Mouse (Mus musculus): ENCODE results near the gene Pparg.

The Pparg gene

DNA sequence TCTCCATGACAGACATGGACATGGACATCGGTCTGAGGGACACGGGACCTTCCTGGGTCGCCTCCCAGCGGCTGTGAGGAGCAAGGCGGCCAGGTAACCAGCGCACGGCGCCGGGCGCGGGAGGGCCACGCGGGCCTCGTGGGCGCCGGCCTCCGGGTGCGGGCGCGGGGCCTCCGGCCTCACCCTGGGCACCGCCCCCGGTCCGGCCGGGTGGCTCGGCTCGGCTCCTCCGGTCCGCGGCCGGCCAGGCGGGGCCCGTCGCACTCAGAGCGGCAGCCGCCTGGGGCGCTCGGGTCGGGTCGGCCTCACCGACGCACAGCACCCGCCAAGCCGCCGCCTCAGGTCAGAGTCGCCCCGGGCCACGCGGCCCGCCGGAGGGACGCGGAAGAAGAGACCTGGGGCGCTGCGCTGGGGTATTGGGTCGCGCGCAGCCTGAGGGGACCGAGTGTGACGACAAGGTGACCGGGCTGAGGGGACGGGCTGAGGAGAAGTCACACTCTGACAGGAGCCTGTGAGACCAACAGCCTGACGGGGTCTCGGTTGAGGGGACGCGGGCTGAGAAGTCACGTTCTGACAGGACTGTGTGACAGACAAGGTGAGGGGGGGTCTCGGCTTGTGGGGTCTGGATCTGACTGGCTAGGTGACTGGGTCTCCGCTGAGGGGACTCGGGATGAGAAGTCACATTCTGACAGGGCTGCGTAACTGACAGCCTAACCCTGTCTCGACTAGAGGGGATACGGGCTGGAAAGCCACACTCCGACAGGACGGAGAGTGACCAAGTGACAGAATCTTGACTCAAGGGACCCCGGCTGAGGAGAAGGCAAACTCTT, at the start of gene Pparg:
TSS of gene Pparg (plus strand) at position 176 of the 830 bp plus-strand sequence.
- peak; percentile 70 to 71 for DNase-seq

DNA sequence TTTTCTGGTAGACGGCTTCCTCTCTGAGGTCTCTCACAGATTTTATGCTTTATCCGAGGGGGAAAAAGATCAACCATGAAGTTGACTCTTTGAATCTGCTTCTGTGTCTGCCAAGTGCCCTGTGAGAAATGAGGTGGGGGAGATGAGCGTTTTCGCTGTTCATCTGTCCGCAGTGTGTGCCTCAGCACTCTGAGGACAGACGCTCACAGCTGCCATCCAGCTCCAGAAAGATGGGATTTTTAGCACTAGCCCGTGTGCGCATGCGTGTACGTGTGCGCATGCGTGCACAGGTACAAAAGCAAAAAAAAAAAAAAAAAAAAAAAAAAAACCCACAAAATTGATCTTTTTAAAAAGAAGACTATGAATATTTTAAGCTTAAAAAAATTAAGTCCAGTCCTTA, 48.0 kb upstream of the Pparg start:
- DNase-seq: peak; percentile 72 to 75

DNA sequence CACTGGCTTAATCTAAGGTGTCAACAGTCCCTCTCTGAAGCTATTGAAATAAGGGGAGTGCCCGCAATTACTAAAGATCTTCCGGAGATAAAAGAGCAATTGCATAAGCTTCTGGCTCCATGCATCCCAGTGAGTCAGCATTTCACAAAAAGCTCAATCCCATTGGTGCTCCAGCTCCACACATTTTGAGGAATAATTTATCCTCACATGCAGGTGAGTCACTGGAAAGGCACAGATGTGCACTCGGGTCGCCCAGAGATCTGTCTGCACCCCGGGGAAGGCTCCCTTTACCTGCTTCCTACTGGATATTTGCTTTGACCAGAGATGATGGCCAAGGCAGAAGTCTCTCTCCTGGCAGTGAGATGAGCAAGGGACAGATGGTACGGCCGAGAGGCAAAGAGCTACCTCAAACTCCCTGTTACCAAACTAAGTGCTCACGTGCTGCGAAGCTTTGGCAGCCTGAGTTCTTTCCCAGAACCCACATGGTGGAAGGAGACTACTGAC, 47.5 kb upstream of the Pparg start:
- DNase-seq: peak; percentile 80 to 82

DNA sequence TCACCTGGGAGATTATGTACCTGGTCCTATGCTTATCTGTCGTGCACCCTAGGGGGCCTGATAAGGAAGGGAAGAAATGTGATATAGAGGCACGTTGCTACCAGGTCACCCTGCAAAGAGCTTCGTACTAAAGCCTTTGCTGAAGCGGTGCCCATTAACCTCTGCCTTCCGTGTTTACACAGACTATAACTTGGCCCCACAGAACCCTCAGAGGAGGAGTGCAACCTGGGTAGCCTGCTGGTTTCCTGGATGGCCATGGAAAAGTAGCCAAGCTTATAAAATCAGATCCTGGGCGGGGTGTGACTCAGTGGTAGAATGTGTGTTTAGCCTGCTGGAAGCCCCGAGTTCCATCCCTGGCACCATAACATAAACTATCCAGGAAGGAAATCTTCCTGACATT, 46.8 kb upstream of the Pparg start:
- DNase-seq: peak; percentile 26 to 29

DNA sequence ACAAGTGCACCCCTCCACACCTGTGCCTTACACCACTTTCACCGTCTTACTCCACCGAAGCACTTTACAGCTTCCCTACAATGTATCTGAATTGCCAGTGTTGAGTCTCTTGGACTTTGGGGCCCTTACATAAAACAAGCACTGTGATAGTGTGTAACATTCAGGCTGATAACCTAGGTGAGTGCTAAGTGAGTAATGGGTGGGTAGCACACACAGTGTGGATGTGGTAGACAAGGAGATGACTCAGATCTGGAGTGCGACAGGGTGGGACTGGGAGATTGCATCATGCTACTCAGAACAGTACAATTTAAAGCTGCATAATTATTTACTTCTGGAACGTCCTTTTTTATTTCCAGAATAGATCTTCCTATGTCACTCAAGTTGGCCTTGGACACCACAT, 45.0 kb upstream of the Pparg start:
- no peak for DNase-seq

DNA sequence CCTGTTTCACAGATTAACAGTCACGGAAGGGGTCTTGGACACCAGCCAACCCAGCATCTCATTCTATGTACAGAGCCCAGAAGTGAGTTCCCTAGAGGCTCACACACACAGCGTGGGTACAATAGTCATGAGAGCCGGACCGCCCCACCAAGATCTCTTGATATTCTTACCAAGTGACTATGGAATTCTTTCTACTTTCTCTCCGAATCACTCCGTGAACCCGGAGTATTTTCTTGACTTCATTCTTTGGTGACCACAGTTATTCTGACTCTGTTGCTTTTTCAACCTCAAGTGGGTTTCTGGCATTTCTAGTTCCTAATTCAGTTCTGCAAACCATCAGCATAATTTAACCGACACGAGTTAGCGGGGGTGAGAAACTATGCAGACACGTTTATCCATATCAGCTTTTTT, 43.9 kb upstream of the Pparg start:
- peak; percentile 38 to 57 for DNase-seq

DNA sequence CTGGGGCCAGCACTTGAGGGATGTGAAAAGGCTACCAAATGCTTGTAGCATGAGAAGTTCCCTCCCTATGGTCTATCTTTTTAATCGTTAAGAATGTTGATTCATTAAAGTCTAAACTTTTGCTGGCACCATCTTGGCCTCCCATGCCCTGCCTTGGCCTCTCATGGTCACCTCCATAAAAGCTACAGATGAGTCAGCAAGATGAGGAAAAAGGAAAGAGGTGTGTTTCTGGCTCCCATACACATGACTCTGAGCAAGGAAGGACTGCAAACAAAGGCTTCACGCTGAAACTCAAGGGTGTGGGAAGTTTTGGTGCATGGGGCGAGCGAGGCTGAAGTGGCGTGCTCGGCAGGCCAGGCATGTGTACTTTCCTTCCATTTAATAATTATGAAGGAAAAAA, 41.9 kb upstream of the Pparg start:
- DNase-seq: no peak

DNA sequence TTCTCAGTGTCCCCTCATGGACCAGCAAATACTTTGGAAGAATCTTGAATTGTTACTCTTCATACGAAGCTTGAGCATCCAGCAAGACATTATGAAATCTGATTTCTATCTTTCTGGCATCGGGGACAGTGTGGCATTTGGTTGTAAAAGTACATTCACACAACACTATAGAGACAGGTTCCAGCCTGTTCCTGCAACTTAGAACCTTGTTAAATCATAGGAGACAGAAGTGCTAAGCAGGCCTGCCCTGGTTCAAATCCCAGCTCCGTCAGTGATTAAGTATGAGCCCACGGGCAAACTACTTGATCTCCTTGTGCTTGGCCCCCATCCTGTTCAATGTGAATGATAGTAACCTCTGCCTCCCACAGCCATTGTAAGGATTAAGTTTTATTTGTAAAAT, 41.1 kb upstream of the Pparg start:
- no peak for DNase-seq

DNA sequence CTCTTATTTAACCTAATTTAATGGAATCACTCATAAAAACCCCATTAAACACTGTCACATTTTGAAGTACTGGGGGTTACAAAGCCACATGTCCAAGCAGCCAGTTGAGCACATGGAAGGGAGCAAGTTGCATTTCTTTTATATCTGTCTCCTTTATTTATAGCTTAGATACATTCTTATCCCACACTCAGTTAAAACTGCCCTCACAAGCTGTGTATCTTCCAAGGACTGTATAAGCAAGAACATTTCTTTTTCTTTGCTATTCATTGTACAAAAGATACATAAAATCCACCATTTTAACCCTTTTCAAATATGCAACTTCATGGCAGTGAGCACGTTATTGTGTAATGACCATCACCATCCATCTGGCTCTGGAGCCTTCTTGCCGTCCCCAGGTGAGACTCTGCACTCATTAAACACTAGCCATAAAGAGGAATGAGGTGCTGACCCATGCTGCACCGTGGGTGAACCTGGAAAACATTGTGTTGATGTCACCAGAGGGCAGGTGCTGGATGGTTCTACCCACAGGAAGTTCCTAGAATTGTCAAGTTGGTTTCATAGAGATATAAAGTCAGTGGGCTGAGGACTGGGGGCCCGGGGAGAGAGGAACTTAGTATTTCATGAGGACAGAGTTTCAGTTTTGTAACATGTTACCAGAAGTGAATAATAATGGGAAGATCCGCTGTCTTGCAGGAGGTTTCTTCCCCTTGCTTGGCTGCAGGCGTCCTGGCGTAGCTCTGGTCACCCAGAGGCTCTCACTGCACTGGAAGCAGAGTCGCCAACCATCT, 39.6 kb upstream of the Pparg start:
- DNase-seq: no peak

DNA sequence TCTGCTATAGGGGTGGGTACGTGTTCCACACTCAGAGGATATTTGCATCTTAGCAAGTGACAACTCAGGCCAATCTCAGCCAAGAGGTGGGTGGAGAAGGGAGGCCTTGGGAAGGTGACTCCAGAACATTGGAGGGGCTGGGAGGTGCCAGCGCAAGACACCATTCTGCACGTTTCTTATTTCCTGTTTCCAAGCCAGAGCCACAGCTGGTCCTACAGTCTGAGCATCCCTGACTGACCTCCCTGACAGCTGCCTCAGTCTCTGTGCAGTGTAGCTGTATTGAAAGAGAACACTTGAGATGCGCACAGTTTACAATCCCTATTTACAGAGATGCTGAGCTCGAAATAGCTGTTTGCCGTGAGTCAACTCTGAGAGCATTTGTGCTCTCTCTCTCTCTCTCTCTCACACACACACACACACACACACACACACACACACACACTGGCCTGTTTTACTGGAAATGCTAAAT, 38.8 kb upstream of the Pparg start:
- no peak for DNase-seq

DNA sequence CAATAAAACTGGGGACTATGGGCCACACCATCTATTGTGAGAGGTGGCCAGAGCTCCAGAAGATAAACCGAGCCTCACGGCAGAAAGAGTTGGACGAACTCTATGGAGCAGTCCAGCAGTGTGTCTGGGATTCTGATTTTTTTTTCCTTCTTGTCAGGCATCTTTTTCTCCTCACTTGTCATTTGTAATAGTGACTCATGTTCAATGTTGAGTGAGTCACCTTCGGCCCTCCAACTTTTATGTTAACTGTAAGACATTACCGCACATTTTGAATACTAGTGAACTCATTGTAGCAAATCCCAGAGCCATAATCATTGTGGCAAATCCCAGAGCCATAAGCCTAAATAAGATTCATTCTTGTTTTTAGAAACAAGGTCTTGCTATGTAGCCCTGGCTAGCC, 37.8 kb upstream of the Pparg start:
- no peak for DNase-seq

DNA sequence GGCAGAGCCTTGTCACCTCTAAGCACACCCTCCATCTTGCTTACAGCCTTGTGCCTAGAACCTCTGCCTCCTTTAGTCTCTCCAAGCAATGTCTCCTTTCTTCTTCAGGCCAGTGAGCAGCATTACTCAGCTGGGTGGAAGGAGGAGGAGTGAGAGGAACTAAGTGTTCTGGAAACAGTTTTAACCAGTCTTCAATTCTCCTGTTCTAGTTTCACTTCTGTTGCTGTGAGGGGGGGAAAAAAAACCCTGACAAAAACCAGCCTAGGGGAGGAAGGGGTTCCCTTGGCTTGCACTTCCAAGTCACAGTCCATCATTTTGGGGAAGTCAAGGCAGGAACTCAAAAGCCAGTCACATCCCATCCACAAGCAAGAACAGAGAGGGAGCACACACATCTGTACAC, 29.8 kb upstream of the Pparg start:
- no peak for DNase-seq

DNA sequence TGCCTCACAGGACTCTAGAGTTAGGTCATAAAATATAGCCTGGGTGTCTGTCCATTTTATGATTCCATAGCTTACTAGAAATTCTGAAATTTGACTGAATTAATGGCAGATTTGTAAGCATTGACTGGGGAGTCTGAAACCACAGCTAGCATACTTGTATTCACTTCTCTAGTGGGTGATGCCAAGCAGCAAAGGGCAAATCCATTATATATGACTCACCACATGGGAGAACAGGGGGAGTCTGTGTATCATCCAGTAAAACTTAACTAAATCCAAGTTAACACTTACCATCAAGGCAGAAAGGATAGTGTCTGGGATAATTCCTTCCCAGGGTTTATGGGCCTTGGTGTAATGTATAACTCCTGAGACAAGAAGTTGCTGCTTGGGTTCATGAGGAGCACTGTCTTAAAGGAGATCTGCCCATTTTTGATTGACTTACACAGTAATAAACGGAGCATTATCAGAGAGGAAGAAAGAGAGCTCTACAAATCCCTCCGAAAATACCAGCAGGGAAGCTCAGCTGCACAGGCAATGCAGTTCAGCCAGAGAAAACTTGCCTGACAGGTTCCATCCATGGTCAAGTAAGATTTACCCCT, 27.6 kb upstream of the Pparg start:
- no peak for DNase-seq

DNA sequence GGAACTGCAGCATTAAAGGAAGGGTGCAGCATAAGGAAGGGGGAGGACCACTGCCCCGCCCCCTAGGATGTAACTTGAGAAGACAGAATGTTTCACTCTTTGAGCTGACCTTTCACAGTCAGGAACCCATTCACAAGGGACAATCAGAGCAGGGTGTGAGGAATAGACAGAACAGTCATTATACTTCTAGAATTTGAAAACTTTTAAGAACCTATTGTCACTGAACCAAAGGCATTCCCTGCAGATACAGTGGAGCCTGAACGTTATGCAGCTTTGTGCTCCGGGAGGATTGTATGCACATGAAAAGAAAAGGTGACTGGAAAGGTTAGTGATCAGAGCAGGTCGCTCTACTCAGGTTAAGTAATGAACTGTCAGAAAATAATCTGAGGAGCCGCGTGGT, 25.2 kb upstream of the Pparg start:
- no peak for DNase-seq

DNA sequence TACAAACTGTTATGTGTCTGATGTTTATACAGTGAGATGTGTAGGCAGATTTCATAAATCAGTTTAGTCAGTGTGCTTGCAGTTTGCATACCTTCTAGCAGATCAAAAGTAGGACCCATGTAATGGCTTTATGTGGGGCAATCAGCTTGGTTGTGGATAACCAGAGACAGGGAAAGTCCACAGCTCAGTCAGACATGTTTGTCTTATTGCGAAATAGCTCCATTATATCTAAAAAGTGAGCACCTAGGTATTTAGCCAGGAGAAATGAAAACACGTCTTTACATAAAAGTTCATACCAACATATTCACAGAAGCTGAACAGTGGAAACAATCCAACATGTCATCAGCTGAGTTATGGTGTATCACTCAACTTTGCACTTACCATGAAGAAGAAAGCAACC, 20.7 kb upstream of the Pparg start:
- DNase-seq: no peak

DNA sequence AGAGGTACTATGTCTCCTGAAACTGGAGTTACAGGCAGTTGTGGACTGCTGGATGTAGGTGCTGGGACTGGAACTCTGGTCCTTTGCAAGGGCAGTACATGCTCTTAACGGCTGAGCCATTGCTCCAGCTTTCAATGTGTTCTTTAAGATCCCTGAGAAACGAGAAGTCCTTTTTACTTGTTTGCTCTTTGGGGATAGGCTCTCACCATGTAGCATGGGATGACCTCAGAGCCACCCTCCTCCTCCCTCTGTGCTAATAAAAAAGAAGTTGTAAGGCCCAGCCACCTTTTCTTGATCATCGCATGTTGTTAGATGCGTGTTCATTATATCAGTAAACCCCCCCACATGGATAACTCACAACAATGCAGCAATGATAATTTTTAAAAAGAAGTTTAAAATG, 17.7 kb upstream of the Pparg start:
- no peak for DNase-seq

DNA sequence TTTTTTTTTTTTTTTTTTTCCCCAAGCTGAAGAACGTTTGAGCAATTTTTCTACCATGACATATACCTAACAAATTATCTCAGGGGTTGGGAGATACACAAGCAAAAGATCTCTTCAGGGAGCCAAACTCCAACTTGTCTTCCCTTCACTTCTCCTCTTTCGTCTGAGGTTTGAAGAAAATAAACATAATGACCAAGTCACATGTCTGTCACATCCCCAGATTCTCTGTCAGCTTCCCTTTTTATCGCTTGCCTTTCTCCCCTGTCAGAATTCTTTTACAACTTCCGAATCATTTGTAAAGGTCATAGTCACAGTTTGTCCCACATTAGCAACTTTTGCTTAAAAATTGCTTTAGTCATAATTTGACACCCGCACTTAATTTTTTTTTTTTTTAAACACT, 17.2 kb upstream of the Pparg start:
- no peak for DNase-seq

DNA sequence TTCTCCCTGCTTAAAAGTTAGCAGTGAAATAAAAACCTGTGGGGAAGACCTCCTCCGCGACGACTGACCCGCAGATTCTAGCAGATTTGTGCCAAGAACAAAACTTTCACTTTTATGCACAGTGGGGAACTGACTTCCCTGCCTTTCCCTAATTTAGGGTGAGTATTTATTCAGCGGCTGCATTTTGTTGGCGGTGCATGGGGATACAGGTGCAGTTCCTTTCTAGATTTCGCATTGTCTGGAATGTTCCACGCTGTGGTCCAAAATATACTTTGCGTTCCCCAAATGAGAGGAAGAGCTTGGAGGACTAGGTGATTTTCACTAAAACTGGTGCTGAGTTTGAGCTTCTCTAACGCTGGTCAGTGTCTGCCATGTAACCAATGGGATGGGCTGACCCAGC, 16.6 kb upstream of the Pparg start:
- DNase-seq: no peak

DNA sequence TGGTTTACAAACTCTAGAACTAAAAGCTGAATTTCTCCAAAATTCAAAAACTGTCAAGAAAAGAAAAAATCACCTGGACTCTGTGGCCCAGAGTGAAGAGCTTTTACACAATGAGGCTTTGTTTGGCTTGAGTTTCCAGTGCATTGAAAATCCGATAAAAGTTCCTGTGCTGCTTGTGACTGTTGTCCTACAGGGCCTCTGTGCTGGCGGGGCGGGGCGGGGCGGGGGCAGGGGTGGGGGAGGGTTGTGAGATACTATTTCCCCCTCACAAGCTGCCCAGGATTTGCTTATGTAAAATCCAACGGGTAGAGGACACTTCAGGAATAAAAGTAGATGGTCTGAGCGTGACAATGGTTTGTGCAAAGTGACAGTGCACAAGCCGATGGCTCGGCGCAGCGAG, 16.2 kb upstream of the Pparg start:
- DNase-seq: no peak

DNA sequence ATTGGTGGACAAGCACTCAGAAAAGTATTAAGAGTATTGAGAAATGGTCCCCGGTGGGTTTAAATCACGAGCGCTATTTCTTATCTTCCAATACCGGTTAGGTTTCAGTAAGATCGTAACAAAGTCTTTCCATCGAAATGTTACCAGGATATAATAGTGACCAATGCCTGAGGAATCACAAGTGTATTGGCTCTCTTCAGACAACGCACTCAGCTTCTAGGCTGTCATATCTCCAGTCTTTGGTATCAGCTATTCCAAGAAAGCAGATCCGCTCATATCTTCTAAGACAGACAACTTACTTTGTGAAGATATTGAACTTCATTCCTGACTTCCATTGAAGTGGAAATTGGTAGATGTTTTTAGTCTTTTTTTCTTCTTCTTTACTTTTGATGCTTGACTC, 15.7 kb upstream of the Pparg start:
- DNase-seq: no peak

DNA sequence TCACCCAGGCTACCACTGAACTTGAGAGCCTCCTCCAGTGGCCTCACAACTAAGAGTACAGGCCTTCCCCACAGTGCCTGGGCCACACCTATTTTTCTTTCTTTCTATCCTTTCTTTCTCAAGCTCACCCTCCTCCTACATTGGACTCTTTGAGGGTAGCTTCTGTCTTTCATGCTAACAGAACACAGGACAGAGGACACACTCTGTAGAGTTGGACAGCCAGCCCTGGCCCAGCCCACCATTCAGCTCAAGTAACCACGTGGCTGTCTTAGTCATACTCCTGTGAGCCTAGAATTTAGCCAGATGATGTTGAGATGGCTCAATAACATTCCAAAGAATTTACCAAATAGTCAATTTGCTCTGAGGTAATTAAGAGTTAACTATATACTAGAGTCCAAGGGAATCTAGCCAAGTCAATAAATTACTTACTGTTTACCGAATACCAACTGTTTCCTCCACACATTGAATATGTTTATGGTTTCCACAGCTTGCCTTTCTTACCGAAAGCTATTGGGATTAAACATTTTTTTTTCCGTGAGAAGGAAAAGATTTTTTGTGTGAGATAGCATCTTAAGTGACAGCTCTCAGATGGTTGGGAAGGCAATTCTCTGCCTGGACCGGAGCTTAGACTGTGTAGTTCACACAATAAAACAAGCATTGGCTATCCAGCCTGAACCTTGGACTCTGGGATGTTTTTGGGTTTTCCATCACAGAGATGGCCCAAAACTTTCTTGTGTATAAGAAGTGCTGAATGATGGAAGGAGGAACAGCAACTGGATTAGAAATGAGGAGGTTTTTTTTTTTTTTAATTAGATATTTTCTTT, 10.9 kb upstream of the Pparg start:
- no peak for DNase-seq

DNA sequence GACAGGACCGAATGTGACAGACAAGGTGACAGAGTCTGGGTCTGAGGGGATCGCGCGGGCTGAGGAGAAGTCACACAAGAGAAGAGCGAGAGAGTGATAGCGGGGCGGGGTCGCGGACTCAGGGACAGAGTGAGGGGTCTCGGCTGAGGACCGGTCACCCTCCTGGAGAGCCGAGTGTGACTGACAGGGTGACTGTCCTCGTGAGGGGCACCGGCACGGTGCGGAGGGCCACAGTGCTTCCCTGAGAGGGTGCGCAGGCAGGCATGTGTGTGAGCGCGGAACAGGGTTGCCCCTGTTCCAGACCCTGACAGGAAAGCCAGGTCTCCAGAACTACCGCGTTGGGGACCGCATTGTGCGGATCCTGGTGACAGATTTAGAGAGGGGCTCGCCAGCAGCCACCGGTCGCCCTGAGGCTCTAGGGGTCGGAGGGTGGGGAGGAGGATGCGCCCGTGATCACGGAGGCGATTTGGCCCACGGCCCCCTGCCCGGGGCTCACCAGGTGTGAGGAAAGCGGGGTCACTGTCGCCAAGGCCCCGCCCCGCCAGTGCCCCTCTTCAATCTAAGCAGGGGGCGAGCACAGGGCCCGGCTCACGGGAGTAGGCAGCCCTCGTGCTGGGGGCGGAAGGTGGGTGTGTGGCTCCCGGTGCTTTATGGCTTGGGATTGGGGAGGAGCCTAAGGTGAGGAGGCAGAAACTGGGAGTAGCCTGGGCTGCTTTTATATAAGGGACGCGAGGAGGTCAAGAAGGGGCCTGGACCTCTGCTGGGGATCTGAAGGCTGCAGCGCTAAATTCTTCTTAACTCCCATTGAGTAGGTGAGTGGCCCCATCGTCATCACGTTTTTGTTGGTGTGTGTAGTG, 1.1 kb downstream of the Pparg start:
- DNase-seq: peak in 1 of 2 experiments; percentile 26

Data from cerebellum, postnatal 10 days (tissue).